Mouse (Mus musculus) liver, adult 2 months (tissue): Measurements from ENCODE around the gene Taf6. TPM values are rescaled to one million over a fixed set of nuclear protein-coding genes. Genes with fewer than 3 reads are reported as not detected.
A peak's percentile ranks its signal among the peaks of the same experiment; 100 is the strongest.

Experiments
- DNase-seq: peaks from one replicate; pipeline ENCODE4 v3.0.0-alpha.2; 2011; ENCODE audit warnings: low read depth, low spot score; ENCODE audit errors: extremely low read depth
- H3K27ac ChIP-seq: fragments of 200-500 bp; replicated peaks from 2 replicates; pipeline ENCODE4 v1.5.1; 2012; ENCODE audit warnings: low read depth, mild to moderate bottlenecking, control low read depth, inconsistent platforms, low read length; ENCODE audit not compliant: insufficient read depth
- H3K27me3 ChIP-seq: fragments of 200-500 bp; 2 replicates; pipeline ENCODE4 v1.6.1; 2012; ENCODE audit warnings: mild to moderate bottlenecking, moderate library complexity, low read length, inconsistent platforms; ENCODE audit not compliant: control insufficient read depth, insufficient read depth
- H3K36me3 ChIP-seq: fragments of 200-500 bp; 2 replicates; pipeline ENCODE4 v1.6.1; 2012; ENCODE audit warnings: low read length, inconsistent platforms; ENCODE audit not compliant: control insufficient read depth, insufficient read depth
- H3K4me1 ChIP-seq: fragments of 200-500 bp; 2 replicates; pipeline ENCODE4 v1.6.1; 2011; ENCODE audit warnings: low read length; ENCODE audit not compliant: control insufficient read depth, insufficient read depth
- H3K4me3 ChIP-seq: fragments of 200-500 bp; 2 replicates; pipeline ENCODE4 v1.5.1; 2011; ENCODE audit warnings: low read depth, mild to moderate bottlenecking, control low read depth, low read length, moderate library complexity; ENCODE audit not compliant: insufficient read depth
- H3K79me2 ChIP-seq: fragments of 200-500 bp; 2 replicates; pipeline ENCODE4 v1.6.1; 2012; ENCODE audit warnings: inconsistent platforms, mild to moderate bottlenecking, low read length, moderate library complexity; ENCODE audit not compliant: control insufficient read depth, insufficient read depth
- H3K9ac ChIP-seq: fragments of 200-500 bp; 2 replicates; pipeline ENCODE4 v1.6.1; 2012; ENCODE audit warnings: low read depth, mild to moderate bottlenecking, control low read depth, inconsistent platforms, low read length
- CTCF ChIP-seq: fragments of 200-500 bp; IDR thresholded peaks from 2 replicates; pipeline ENCODE4 v1.5.1; 2011; ENCODE audit warnings: low read depth, low read length, control low read depth
- POLR2A ChIP-seq: fragments of 200-500 bp; IDR thresholded peaks from 2 replicates; pipeline ENCODE4 v1.6.1; 2011; ENCODE audit warnings: low read length, control low read depth; ENCODE audit not compliant: insufficient read depth; ENCODE audit errors: extremely low read depth
- WGBS: fragments of 180-500 bp; shearing (Covaris S2); methylation state at CpG from one replicate; pipeline ENCODE4 v1.1.7; 2018; 5-methylcytosine and 5-hydroxymethylcytosine counted together
- polyA plus RNA-seq: library from polyadenylated mRNA; depleted of rRNA; stranded (reverse); fragments of >200 nt; gene quantifications from 2 replicates; pipeline ENCODE4 v1.2.3, GENCODE M21; 2012
- total RNA-seq: library from RNA; depleted of rRNA; stranded (reverse); fragments of >200 nt; gene quantifications from 2 replicates; pipeline ENCODE4 v1.2.3, GENCODE M21; 2014

Gene Taf6
- total and polyA plus RNA-seq, 2 experiments, result 14.9 to 32.7 TPM

GRCm38 (mm10) chr5:138207873-138208272 lies 20.6 kb upstream of the Taf6 start:
- H3K4me1 ChIP-seq, result peaks cover 3% of the 10 kb centered on the region; the same call in 1 of the 2 replicates
- H3K79me2 ChIP-seq, result no peaks in the 10 kb centered on the region
- H3K4me3 ChIP-seq, result no peak overlapping the region
- no peak overlapping the region for H3K27ac ChIP-seq
- no peaks in the 10 kb centered on the region for H3K36me3 ChIP-seq
- 82% methylated on average over 4 of the region's 4 CpGs for WGBS
- DNase-seq, result no peak
- H3K27me3 ChIP-seq, result no peaks in the 10 kb centered on the region
- TF ChIP-seq CTCF, result no peak
- TF ChIP-seq POLR2A, result no peak
- no peak overlapping the region for H3K9ac ChIP-seq

DNA sequence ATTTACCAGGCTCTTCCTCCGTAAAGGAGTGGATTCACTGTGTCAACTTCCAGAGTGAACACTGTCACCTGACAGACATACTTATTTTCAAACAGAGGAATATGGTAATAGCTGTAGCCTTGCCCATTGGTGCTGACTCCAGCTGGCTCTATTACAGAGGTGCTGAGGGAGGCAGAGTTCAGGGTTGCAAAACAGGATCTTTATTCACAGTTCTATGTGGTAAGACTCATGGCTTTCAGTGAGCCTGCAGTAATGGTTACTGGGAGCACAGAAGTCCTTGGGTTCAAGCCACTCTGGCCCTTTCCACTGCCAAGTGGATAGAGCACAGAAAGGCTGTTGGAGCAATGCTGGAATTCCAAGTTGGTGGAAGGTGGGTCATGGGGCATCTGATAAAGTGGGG lies 20.0 kb upstream of the Taf6 start:
- no peaks in the 10 kb centered on the region for H3K27me3 ChIP-seq
- H3K36me3 ChIP-seq, result no peaks in the 10 kb centered on the region
- WGBS, result 20% methylated on average over 1 of the region's 1 CpGs
- H3K27ac ChIP-seq, result no peak overlapping the region
- H3K4me1 ChIP-seq, result peaks cover 3% of the 10 kb centered on the region; the same call in 1 of the 2 replicates
- no peak for TF ChIP-seq POLR2A
- no peak for TF ChIP-seq CTCF
- no peak overlapping the region for H3K9ac ChIP-seq
- no peak overlapping the region for H3K4me3 ChIP-seq
- DNase-seq, result peak; percentile 93
- H3K79me2 ChIP-seq, result no peaks in the 10 kb centered on the region

GRCm38 (mm10) chr5:138202086-138202485 lies 14.8 kb upstream of the Taf6 start:
- Histone ChIP-seq H3K79me2 (no peaks in the 10 kb centered on the region), H3K4me3 (no peak overlapping the region), H3K27ac (no peak overlapping the region), H3K27me3 (no peaks in the 10 kb centered on the region), H3K4me1 (no peaks in the 10 kb centered on the region), H3K36me3 (no peaks in the 10 kb centered on the region), H3K9ac (no peak overlapping the region)
- TF ChIP-seq CTCF, result no peak
- TF ChIP-seq POLR2A, result no peak
- 92% methylated on average over 3 of the region's 3 CpGs for WGBS
- no peak for DNase-seq

DNA sequence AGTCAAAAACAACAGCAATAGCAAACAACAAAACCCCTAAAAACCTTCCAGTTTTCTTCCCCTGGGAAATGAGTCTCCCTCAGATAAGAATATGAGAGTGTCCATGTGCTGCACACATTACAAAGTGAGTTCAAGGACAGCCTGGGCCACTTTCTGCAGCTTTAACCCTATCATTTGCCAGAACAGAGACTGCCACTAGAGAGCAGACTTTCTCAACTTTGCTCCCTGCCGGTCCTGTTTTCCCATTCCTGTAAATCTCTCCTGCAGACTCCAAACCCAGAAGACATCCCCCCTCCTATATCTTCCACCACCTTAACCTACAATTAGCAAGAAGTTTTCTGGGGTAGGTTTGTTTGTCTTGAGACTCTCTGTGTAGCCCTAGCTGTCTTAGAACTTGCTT lies 12.3 kb upstream of the Taf6 start:
- peak; percentile 39 for DNase-seq
- 4% methylated on average over 1 of the region's 1 CpGs for WGBS
- peaks cover 5% of the 10 kb centered on the region; the same call in 1 of the 2 replicates for H3K4me1 ChIP-seq
- H3K27ac ChIP-seq, result no peak overlapping the region
- no peaks in the 10 kb centered on the region for H3K36me3 ChIP-seq
- TF ChIP-seq POLR2A (no peak), CTCF (peak; percentile 28; the same call in 1 of the 2 replicates)
- no peaks in the 10 kb centered on the region for H3K27me3 ChIP-seq
- no peaks in the 10 kb centered on the region for H3K79me2 ChIP-seq
- H3K9ac ChIP-seq, result no peak overlapping the region
- no peak overlapping the region for H3K4me3 ChIP-seq

DNA sequence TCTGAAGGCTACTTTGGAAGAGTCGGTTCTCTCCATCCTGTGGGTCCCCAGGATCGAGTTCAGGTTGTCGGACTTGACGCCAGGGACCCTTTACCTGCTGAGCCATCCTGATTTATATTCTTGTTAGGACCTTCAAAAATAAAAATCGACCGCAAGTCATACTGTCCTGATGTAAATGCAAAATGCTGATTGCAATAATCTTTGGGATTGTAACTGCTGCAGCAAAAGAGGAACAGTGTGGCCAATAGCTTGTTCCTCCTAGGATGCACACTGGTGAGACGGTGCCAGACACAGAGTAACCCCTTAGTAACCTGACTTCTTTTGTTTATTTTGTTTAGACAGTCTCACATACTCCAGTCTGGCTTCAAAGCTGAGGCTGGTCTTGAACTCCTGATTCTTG lies 8.2 kb upstream of the Taf6 start:
- Histone ChIP-seq H3K36me3 (no peaks in the 10 kb centered on the region), H3K4me1 (peaks cover 7% of the 10 kb centered on the region; the same call in 1 of the 2 replicates), H3K79me2 (no peaks in the 10 kb centered on the region), H3K9ac (no peak overlapping the region), H3K27me3 (no peaks in the 10 kb centered on the region), H3K27ac (no peak overlapping the region), H3K4me3 (no peak overlapping the region)
- 79% methylated on average over 7 of the region's 7 CpGs for WGBS
- no peak for DNase-seq
- TF ChIP-seq CTCF, result no peak
- no peak for TF ChIP-seq POLR2A

- TF ChIP-seq CTCF, result no peak
- no peak for TF ChIP-seq POLR2A
- Histone ChIP-seq H3K4me3 (peak overlapping the region; percentile 59), H3K27me3 (no peaks in the 10 kb centered on the region), H3K9ac (peak overlapping the region; percentile 76), H3K4me1 (peaks cover 7% of the 10 kb centered on the region; the same call in 1 of the 2 replicates), H3K79me2 (no peaks in the 10 kb centered on the region), H3K27ac (peak overlapping the region; percentile 39; the same call in 1 of the 2 replicates), H3K36me3 (no peaks in the 10 kb centered on the region)
- no peak for DNase-seq
- 23% methylated on average over 29 of the region's 29 CpGs for WGBS
Observed at GRCm38 (mm10) chr5:138194755-138195345, 7.6 kb upstream of the Taf6 start.
